Mouse (Mus musculus): ENCODE data around the gene Zbtb17. TPM values are rescaled to one million over a fixed set of nuclear protein-coding genes. Genes with fewer than 3 reads are reported as not detected.

Gene Zbtb17
- polyA plus RNA-seq, 1 experiment from 2014 or later = 13.3 TPM

GRCm38 (mm10) chr4:141446211-141446610, 1.8 kb downstream of the Zbtb17 start:
- no peak overlapping the region for H3K4me3 ChIP-seq (ENCODE audit: low read depth, low read length)
- H3K9ac ChIP-seq (ENCODE audit: low read length) = no peak overlapping the region
- 0 out of 2 replicates have a peak overlapping the region, but pooled peaks have one; percentile 13 for H3K27ac ChIP-seq (replicated peaks)
- 0 out of 2 replicates have a peak, but pooled peaks cover 4% of the 10 kb centered on the region for H3K4me1 ChIP-seq (replicated peaks; ENCODE audit: control insufficient read depth, insufficient read depth)
- DNase-seq (ENCODE audit: low spot score) (no peak), ATAC-seq (ENCODE audit: low FRiP score, low TSS enrichment) (no peak)
- no peaks in the 10 kb centered on the region for H3K27me3 ChIP-seq (ENCODE audit: control insufficient read depth, insufficient read depth, low read length)
- TF ChIP-seq CTCF (IDR thresholded peaks at IDR 0.05; ENCODE audit: low read depth) = no peak
- no peak for TF ChIP-seq EP300 (optimal IDR thresholded peaks at IDR 0.05)
- WGBS = 65% methylated on average over 7 of the region's 7 CpGs
- H3K4me2 ChIP-seq (replicated peaks; ENCODE audit: low read depth) = 0 out of 2 replicates have a peak overlapping the region, but pooled peaks have one; percentile 95
- H3K9me3 ChIP-seq (ENCODE audit: control insufficient read depth, low read length) = no peaks in the 10 kb centered on the region
- peaks cover 6% of the 10 kb centered on the region; the same call in 1 of the 2 replicates for H3K36me3 ChIP-seq (ENCODE audit: control insufficient read depth, insufficient read depth, low read length)

DNA sequence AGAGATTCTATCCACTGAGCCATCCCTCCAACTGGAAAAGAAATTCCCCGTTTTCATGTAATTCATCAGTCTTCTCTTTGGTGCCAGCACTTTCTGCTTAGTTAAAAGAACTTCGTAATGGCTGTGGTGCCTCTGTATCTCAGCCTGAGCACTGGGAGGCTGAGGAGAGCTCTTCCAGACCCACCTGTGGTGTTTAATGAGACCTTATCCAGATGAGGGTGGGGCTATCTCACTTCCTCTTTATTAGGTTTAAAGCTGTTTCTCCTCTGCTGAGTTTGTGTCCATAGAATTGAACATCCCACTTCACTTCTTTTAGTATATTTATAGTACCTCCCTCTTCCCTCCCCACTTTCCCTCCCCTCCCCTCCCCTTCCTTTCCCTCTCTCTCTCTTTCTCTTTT, 6.8 kb downstream of the Zbtb17 start:
- Histone ChIP-seq H3K27me3 (ENCODE audit: control insufficient read depth, insufficient read depth, low read length) (no peaks in the 10 kb centered on the region), H3K4me1 (replicated peaks; ENCODE audit: control insufficient read depth, insufficient read depth) (no peaks in the 10 kb centered on the region), H3K9me3 (ENCODE audit: control insufficient read depth, low read length) (no peaks in the 10 kb centered on the region), H3K4me2 (replicated peaks; ENCODE audit: low read depth) (no peak overlapping the region), H3K4me3 (ENCODE audit: low read depth, low read length) (no peak overlapping the region), H3K9ac (ENCODE audit: low read length) (no peak overlapping the region), H3K27ac (replicated peaks) (no peak overlapping the region), H3K36me3 (ENCODE audit: control insufficient read depth, insufficient read depth, low read length) (peaks cover 13% of the 10 kb centered on the region)
- ATAC-seq (ENCODE audit: low FRiP score, low TSS enrichment) (no peak), DNase-seq (ENCODE audit: low spot score) (no peak)
- WGBS = 81% methylated on average over 2 of the region's 2 CpGs
- TF ChIP-seq EP300 (optimal IDR thresholded peaks at IDR 0.05) (no peak), CTCF (IDR thresholded peaks at IDR 0.05; ENCODE audit: low read depth) (no peak)

DNA sequence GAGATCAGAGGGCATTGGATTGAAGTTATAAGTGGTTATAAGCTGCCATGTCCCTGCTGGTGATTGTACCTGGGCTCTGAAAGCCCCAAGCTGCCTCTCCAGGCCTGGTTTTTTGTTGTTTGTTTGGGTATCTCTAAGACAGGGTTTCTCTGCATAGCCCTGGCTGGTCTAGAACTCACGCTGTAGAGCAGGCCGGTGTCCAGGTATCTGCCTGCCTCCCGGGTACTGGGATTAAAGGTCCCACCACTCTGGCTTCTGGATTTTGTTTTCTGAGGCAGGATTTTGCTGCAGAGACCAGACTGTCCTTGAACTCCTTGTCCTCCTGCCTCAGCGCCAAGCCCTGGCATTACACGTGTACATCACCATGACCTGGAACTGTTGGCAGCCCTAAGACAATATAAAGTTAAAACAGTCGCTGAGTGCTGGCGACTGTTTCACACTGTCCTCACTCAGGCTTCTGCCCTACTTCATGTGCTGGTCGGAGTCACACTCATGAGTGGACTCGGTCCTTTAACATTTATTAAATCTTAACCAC, 7.5 kb downstream of the Zbtb17 start:
- Histone ChIP-seq H3K27ac (replicated peaks) (no peak overlapping the region), H3K9ac (ENCODE audit: low read length) (no peak overlapping the region), H3K9me3 (ENCODE audit: control insufficient read depth, low read length) (no peaks in the 10 kb centered on the region), H3K4me1 (replicated peaks; ENCODE audit: control insufficient read depth, insufficient read depth) (no peaks in the 10 kb centered on the region), H3K4me2 (replicated peaks; ENCODE audit: low read depth) (no peak overlapping the region), H3K4me3 (ENCODE audit: low read depth, low read length) (no peak overlapping the region), H3K27me3 (ENCODE audit: control insufficient read depth, insufficient read depth, low read length) (no peaks in the 10 kb centered on the region), H3K36me3 (ENCODE audit: control insufficient read depth, insufficient read depth, low read length) (peaks cover 13% of the 10 kb centered on the region)
- no peak for TF ChIP-seq EP300 (optimal IDR thresholded peaks at IDR 0.05)
- no peak for TF ChIP-seq CTCF (IDR thresholded peaks at IDR 0.05; ENCODE audit: low read depth)
- WGBS = 87% methylated on average over 9 of the region's 9 CpGs
- DNase-seq (ENCODE audit: low spot score) (no peak), ATAC-seq (ENCODE audit: low FRiP score, low TSS enrichment) (no peak)

GRCm38 (mm10) chr4:141454581-141455350, 10.3 kb downstream of the Zbtb17 start:
- Histone ChIP-seq H3K4me1 (replicated peaks; ENCODE audit: control insufficient read depth, insufficient read depth) (no peaks in the 10 kb centered on the region), H3K9ac (ENCODE audit: low read length) (no peak overlapping the region), H3K4me3 (ENCODE audit: low read depth, low read length) (no peak overlapping the region), H3K9me3 (ENCODE audit: control insufficient read depth, low read length) (no peaks in the 10 kb centered on the region), H3K27ac (replicated peaks) (peak overlapping the region; percentile 77), H3K27me3 (ENCODE audit: control insufficient read depth, insufficient read depth, low read length) (no peaks in the 10 kb centered on the region), H3K4me2 (replicated peaks; ENCODE audit: low read depth) (no peak overlapping the region), H3K36me3 (ENCODE audit: control insufficient read depth, insufficient read depth, low read length) (peaks cover 6% of the 10 kb centered on the region)
- TF ChIP-seq EP300 (optimal IDR thresholded peaks at IDR 0.05) = no peak
- TF ChIP-seq CTCF (IDR thresholded peaks at IDR 0.05; ENCODE audit: low read depth) = no peak
- DNase-seq (ENCODE audit: low spot score) (no peak), ATAC-seq (ENCODE audit: low FRiP score, low TSS enrichment) (no peak)
- WGBS = 57% methylated on average over 14 of the region's 14 CpGs

DNA sequence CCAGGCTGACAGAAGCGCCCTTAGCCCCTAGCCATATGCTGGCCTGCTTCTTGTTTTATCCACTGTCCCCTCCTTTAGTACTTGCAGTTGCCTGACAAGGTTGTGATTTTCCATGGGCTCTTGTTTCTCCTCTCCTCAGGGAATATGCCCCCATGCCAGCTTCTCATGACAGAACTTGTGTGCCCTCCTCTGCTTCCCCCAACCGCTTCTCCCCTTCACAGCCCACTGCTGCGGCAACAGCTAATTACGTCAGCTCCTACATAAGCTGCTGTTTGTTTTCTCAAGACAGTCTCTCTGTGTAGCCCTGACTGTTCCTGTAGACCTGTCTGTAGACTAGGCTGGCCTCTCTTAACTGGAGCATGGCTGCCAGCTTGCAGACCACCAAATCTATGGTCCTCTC, 11.1 kb downstream of the Zbtb17 start:
- DNase-seq (ENCODE audit: low spot score) = no peak
- ATAC-seq (ENCODE audit: low FRiP score, low TSS enrichment) = no peak
- TF ChIP-seq CTCF (IDR thresholded peaks at IDR 0.05; ENCODE audit: low read depth) = no peak
- TF ChIP-seq EP300 (optimal IDR thresholded peaks at IDR 0.05) = no peak
- H3K4me1 ChIP-seq (replicated peaks; ENCODE audit: control insufficient read depth, insufficient read depth) = no peaks in the 10 kb centered on the region
- no peak overlapping the region for H3K4me3 ChIP-seq (ENCODE audit: low read depth, low read length)
- H3K36me3 ChIP-seq (ENCODE audit: control insufficient read depth, insufficient read depth, low read length) = peaks cover 6% of the 10 kb centered on the region
- H3K4me2 ChIP-seq (replicated peaks; ENCODE audit: low read depth) = no peak overlapping the region
- 65% methylated on average over 4 of the region's 4 CpGs for WGBS
- H3K27ac ChIP-seq (replicated peaks) = peak overlapping the region; percentile 77; the same call in 1 of the 2 replicates
- no peaks in the 10 kb centered on the region for H3K27me3 ChIP-seq (ENCODE audit: control insufficient read depth, insufficient read depth, low read length)
- H3K9ac ChIP-seq (ENCODE audit: low read length) = no peak overlapping the region
- no peaks in the 10 kb centered on the region for H3K9me3 ChIP-seq (ENCODE audit: control insufficient read depth, low read length)

Measured in stomach, postnatal 0 days (tissue).